Mouse (Mus musculus) liver, postnatal 0 days (tissue): ENCODE measurements around the gene Bcl2l2.

Experiments
- CTCF ChIP-seq: sonication (generic); IDR thresholded peaks from 2 replicates; pipeline ENCODE4 v1.5.1; 2016; ENCODE audit warnings: antibody characterized with exemption, low read depth
- EP300 ChIP-seq: IDR thresholded peaks from 2 replicates; pipeline ENCODE4 v1.6.1; 2016; ENCODE audit warnings: antibody characterized with exemption, low read depth, mild to moderate bottlenecking

GRCm38 (mm10) chr14:54865626-54866025, 17.6 kb upstream of the Bcl2l2 start:
- TF ChIP-seq CTCF (no peak), EP300 (no peak)
